Mouse (Mus musculus) frontal cortex, adult 2 months (tissue): Measurements from ENCODE around the gene Gm21119. TPM values are rescaled to one million over a fixed set of nuclear protein-coding genes. Genes with fewer than 3 reads are reported as not detected.
A peak's percentile ranks its signal among the peaks of the same experiment; 100 is the strongest.
"Not testable (repeated sequence)": the region's sequence is repeated elsewhere in the genome, so short reads cannot be mapped to it uniquely, and the experiment has no call there.

Experiments
- DNase-seq, 2 experiments: peaks; one replicate each; pipeline ENCODE4 v3.0.0; 2022; ENCODE audit warnings: low spot score in 1 of 2; ENCODE audit errors: extremely low spot score in 1 of 2
- polyA plus RNA-seq: library from polyadenylated mRNA; depleted of rRNA; stranded (reverse); fragments of >200 nt; gene quantifications from 2 replicates; pipeline ENCODE4 v1.2.3, GENCODE M21; 2012; rRNA removed

Gene Gm21119
- 1.2 and 1.3 TPM in 2 replicates for polyA plus RNA-seq

- not testable (repeated sequence) for DNase-seq
Measured at GRCm38 (mm10) chr8:20614619-20615018, at the start of gene Gm21119. TSS of gene Gm21119 (plus strand) at chr8:20614919.

- not testable (repeated sequence) for DNase-seq
Measured at GRCm38 (mm10) chr8:20566753-20567152, 48.0 kb upstream of the Gm21119 start.

- DNase-seq = peak; percentile 62 to 76
Measured at GRCm38 (mm10) chr8:20581081-20581480, 33.6 kb upstream of the Gm21119 start.

GRCm38 (mm10) chr8:20582772-20583171, 31.9 kb upstream of the Gm21119 start:
- not testable (repeated sequence) for DNase-seq

GRCm38 (mm10) chr8:20588268-20589177, 26.2 kb upstream of the Gm21119 start:
- not testable (repeated sequence) for DNase-seq

- DNase-seq = not testable (repeated sequence)
Measured at GRCm38 (mm10) chr8:20589178-20589539, 25.6 kb upstream of the Gm21119 start.

- peak in 1 of 2 experiments; percentile 40 for DNase-seq
Measured at GRCm38 (mm10) chr8:20590117-20590997, 24.4 kb upstream of the Gm21119 start.

GRCm38 (mm10) chr8:20591002-20591401, 23.7 kb upstream of the Gm21119 start:
- DNase-seq = not testable (repeated sequence)

- not testable (repeated sequence) for DNase-seq
Measured at GRCm38 (mm10) chr8:20592732-20593272, 21.9 kb upstream of the Gm21119 start.

- peak; percentile 27 to 43 for DNase-seq
Measured at GRCm38 (mm10) chr8:20593841-20594240, 20.9 kb upstream of the Gm21119 start.

- not testable (repeated sequence) for DNase-seq
Measured at GRCm38 (mm10) chr8:20596081-20596841, 18.5 kb upstream of the Gm21119 start.

GRCm38 (mm10) chr8:20596842-20597708, 17.6 kb upstream of the Gm21119 start:
- peak; percentile 40 to 59 for DNase-seq

GRCm38 (mm10) chr8:20598300-20599170, 16.2 kb upstream of the Gm21119 start:
- not testable (repeated sequence) for DNase-seq

- DNase-seq = not testable (repeated sequence)
Measured at GRCm38 (mm10) chr8:20599350-20599749, 15.4 kb upstream of the Gm21119 start.

GRCm38 (mm10) chr8:20610856-20611255, 3.9 kb upstream of the Gm21119 start:
- not testable (repeated sequence) for DNase-seq

GRCm38 (mm10) chr8:20612721-20613120, 2.0 kb upstream of the Gm21119 start:
- not testable (repeated sequence) for DNase-seq

- not testable (repeated sequence) for DNase-seq
Measured at GRCm38 (mm10) chr8:20630766-20631165, 16.0 kb downstream of the Gm21119 start.

GRCm38 (mm10) chr8:20637931-20638330, 23.2 kb downstream of the Gm21119 start:
- DNase-seq = not testable (repeated sequence)
